Mouse (Mus musculus): Measurements from ENCODE around the gene Cox8b.

Gene Cox8b

DNA sequence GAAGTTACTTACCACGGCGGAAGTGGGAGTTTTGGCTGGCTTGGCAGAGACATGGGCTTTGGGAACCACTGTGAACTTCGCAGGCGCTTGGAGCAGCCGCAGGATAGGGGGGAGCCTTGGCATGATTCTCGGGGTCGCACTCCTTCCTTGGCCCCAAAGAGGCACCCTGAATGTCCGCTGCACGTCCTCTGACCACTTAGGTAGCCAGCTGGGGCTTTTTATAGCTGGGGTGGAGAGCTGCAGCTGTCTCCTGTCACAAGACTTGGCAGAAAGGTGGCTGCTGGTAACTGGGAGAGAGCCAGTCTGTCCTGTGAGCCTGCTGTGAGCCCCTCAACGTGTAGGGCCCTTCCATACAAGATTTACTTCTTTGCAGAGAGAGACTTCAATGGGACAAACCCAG, at the start of gene Cox8b:
Gene Cox8b (minus strand): TSS at position 227 of the 400 bp plus-strand sequence.
- no peak for DNase-seq

- DNase-seq = no peak
Measured at GRCm38 (mm10) chr7:140949255-140949654, 49.0 kb upstream of the Cox8b start.

GRCm38 (mm10) chr7:140948161-140948560, 47.9 kb upstream of the Cox8b start:
- DNase-seq = no peak

- DNase-seq = no peak
Measured at GRCm38 (mm10) chr7:140946980-140947379, 46.7 kb upstream of the Cox8b start.

GRCm38 (mm10) chr7:140946311-140946710, 46.1 kb upstream of the Cox8b start:
- no peak for DNase-seq

DNA sequence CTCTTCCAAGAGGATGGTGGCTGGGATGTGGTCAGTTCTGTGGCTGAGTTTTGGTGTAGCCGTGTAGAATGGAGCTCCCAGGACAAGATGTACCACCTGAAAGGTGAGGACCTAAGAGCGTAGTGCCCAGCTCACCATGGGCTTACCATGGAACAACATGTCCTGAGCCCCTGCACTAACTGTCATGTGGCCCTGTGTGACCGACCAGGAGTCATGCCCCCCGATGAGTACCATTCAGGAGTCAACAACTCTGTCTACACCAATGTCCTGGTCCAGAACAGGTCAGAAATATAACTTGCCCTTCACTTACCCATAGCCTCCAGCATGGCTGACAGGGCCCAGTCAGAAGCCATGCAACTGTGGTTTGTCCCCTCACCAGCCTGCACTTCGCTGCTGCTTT, 45.0 kb upstream of the Cox8b start:
- DNase-seq = no peak

GRCm38 (mm10) chr7:140944236-140944635, 44.0 kb upstream of the Cox8b start:
- no peak for DNase-seq

DNA sequence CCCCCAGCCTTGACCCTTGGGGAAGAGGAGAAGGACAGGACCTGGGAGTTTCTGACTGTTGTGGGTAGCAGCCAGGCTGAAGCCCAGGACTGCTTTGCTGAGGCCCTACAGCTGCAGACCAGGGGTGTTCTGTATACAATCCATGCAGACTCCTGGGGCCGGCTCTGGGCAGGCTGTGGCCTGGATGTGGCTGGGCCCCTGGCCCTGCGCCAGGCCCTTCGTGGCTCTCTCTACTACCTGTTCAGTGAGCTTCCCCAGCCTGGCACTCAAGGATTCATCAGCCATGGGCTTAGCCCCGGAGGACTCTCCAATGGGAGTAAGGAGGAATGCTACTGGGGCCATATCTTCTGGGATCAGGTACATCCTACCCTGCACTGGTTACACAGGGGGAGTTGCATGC, 43.1 kb upstream of the Cox8b start:
- no peak for DNase-seq

- DNase-seq = no peak
Measured at GRCm38 (mm10) chr7:140942811-140943210, 42.6 kb upstream of the Cox8b start.

GRCm38 (mm10) chr7:140942341-140942740, 42.1 kb upstream of the Cox8b start:
- DNase-seq = no peak

DNA sequence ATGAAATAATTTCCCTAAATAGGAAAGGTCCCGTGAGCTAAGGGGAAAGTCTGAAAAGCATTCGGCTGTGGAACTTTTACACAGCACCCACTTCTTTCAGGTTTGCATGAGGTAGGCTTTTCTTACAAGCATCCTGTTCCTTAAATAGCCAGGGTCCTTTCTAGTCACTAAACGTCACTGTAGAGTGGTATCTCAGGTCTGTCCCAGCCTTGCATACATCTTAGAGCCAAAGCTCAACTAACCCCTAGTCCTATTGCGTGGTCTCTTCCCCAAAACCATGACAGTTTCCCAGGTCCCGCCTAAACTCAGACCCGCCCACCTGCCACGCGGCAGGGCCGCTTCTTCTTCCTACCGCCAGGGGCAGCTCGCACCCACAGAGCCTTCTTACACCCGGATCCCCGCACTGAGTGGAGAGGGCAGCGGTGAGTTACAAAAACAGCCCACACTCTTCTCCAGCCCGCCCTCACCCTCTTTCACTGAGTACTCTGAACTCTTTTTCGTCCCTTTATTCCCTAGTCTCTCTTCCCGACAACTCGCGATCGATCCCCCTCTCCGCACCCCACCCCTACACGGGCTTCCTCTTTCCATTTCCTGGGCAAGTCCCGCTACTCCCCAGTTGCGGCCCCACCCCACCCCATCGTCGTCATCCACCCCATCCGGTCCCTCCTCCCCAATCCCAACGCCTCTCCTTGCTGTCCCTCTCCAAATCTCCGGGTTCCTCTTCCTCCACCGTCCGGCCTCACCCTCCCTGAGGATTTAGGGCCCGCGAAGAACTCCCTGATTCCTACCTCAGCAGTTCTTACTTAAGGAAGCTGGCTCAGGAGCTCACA, 41.2 kb upstream of the Cox8b start, which contains the start of gene Pgghg:
Gene Pgghg (plus strand): TSS at position 170 of the 830 bp plus-strand sequence.
- peak; percentile 84 for DNase-seq

DNA sequence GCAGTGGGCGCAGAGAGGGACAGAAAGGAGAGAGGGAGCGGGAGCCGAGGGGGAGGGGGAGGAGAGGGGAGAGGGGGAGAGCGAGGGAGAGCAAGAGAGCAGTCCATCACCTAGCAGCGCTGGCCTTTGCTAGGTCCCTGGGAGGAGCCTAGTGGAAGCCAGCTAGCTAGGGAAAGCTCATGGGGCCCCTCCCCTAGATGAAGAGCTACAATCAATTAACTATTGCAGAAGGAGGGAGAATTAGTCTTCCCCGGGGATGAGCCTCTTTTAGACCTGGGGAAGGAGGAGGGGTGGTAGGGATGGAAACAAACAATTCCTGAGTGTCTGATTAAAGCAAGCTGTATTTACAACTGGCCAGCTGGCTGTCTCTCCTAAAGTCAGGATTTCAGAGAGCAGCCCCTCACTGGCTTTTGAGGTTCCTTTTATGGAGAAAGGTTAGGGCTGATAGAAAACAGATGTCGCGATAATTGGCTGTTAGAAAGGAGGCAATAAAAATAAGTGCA, 39.5 kb upstream of the Cox8b start:
- DNase-seq = no peak

- DNase-seq = no peak
Measured at GRCm38 (mm10) chr7:140938896-140939295, 38.6 kb upstream of the Cox8b start.

DNA sequence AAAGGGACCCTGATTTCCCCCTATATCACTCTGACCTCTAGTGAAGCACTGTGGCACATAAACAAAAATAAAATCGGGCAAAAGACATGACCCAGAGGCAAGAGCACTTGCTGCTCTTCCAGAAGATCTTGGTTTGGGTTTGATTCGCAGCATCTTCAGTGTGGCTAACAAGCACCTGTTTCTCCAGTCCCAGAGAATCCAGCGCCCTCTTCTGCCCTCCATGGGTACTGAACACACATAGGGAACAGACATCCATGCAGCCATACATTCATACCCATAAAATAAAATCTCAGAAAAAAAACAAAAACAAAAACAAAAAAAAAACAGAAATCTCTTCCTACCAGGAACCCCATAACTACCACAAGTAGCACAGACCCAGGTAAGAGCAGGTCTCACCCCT, 38.2 kb upstream of the Cox8b start:
- no peak for DNase-seq

- DNase-seq = no peak
Measured at GRCm38 (mm10) chr7:140927181-140927580, 26.9 kb upstream of the Cox8b start.

DNA sequence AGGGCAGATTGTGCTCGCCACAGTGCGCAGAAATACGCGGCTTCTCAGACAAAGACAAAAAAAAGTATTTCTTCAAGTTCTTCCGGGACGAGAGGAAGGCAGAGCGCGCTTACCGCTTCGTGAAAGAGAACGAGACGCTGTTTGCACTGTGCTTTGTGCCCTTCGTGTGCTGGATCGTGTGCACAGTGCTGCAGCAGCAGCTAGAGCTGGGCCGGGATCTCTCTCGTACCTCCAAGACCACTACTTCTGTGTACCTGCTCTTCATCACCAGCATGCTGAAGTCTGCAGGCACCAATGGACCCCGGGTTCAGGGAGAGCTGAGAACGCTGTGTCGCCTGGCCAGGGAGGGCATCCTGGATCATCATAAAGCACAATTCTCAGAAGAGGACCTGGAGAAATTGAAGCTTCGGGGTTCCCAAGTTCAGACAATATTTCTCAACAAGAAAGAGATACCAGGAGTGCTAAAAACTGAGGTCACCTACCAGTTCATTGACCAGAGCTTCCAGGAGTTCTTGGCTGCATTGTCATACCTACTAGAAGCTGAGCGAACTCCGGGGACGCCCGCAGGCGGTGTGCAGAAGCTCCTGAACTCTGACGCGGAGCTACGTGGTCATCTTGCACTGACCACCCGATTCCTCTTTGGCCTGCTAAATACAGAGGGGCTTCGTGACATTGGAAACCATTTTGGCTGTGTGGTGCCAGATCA, 23.0 kb upstream of the Cox8b start:
- DNase-seq = no peak

- DNase-seq = peak; percentile 93
Measured at GRCm38 (mm10) chr7:140922398-140923069, 22.3 kb upstream of the Cox8b start.

GRCm38 (mm10) chr7:140921225-140921975, 21.2 kb upstream of the Cox8b start:
- peak; percentile 37 for DNase-seq

GRCm38 (mm10) chr7:140920418-140921029, 20.3 kb upstream of the Cox8b start, which contains the start of gene Nlrp6:
Gene Nlrp6, plus strand, starts transcription at chr7:140920902.
- no peak for DNase-seq

GRCm38 (mm10) chr7:140919911-140920310, 19.7 kb upstream of the Cox8b start:
- no peak for DNase-seq

DNA sequence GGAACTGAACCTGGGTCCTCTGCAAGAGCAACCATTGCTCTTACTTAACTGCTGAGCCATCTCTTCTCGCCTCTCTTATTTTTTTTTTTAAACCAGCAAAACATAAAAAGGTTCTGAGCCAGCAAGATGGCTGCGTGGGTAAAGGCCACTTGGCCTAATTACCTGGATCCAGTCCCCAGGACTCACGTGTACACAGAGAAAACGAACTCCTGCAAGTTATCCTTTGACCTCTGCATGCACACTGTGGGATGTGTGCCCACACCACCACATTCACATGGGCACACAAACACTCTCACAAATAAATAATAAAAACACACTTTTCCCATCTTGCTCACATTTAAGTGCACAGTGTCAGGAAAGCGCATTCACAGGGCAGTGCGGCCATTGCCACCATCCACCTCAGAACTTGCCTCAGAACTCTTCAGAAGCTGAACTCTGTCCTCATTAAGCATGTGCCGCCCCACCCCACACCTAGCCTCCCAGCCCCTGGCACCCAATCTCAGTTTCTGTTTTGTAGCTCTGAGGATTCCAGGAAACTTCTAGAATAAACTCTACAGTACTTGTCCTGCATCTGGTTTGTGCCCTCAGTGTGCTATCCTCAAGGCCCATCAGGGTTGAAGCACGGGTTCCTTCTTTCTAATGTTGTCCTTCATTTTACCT, 13.9 kb upstream of the Cox8b start:
- peak; percentile 76 for DNase-seq
